Mouse (Mus musculus): ENCODE data around the gene 1700013G24Rik. TPM values are rescaled to one million over a fixed set of nuclear protein-coding genes. Genes with fewer than 3 reads are reported as not detected.
A peak's percentile ranks its signal among the peaks of the same experiment; 100 is the strongest.

Gene 1700013G24Rik
- polyA plus RNA-seq, 1 experiment from 2014 or later = not detected

DNA sequence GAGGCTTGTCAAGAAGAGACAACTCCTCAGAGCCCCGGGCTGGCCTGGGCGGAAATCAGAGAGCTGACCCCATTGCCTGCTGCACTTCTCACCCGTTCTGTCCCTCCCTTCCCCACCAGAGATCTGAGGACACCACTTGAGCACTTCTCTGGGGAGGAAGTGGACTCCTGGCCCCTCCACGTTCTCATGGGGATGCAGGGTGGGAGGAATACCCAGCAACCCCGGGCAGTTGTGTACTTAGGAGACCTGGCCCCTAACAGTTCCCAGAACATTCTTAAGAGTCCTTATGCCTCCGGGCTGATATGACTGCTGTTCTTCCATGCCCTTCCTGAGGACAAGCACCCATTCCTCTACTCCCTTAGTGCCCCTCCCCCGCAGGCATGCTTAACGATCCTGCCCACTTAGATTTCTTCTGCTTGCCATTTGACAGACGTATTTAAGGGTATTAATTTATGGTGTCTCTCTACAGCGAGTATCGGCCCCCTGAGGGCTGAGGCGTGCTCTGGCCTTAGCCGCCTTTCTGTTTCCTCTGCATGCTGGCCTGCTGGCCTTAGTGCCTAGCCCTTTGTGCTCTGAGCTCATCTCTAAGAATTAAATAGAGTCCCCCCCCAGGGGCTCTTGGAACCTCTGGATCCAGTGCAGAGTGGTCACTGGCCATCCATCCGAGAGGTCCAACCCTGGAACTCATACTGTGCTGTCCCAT is 32.3 kb downstream of the 1700013G24Rik start:
- 38% methylated on average over 14 of the region's 14 CpGs for WGBS
- peak overlapping the region; percentile 69 for H3K9ac ChIP-seq (ENCODE audit: low read length)
- no peaks in the 10 kb centered on the region for H3K36me3 ChIP-seq (ENCODE audit: control insufficient read depth, insufficient read depth)
- ATAC-seq (replicated peaks; ENCODE audit: extremely low read depth, insufficient read depth, low FRiP score) = no peak
- H3K4me3 ChIP-seq (ENCODE audit: low read length) = no peak overlapping the region
- H3K4me1 ChIP-seq (ENCODE audit: control insufficient read depth, insufficient read depth, low read length) = peaks cover 93% of the 10 kb centered on the region
- peak overlapping the region; percentile 49 for H3K4me2 ChIP-seq (ENCODE audit: low read depth, low read length)
- H3K27me3 ChIP-seq (ENCODE audit: control insufficient read depth, insufficient read depth, low read length) = no peaks in the 10 kb centered on the region
- no peaks in the 10 kb centered on the region for H3K9me3 ChIP-seq (replicated peaks; ENCODE audit: control insufficient read depth, low read length)
- peak overlapping the region; percentile 100 for H3K27ac ChIP-seq (ENCODE audit: low read length)

DNA sequence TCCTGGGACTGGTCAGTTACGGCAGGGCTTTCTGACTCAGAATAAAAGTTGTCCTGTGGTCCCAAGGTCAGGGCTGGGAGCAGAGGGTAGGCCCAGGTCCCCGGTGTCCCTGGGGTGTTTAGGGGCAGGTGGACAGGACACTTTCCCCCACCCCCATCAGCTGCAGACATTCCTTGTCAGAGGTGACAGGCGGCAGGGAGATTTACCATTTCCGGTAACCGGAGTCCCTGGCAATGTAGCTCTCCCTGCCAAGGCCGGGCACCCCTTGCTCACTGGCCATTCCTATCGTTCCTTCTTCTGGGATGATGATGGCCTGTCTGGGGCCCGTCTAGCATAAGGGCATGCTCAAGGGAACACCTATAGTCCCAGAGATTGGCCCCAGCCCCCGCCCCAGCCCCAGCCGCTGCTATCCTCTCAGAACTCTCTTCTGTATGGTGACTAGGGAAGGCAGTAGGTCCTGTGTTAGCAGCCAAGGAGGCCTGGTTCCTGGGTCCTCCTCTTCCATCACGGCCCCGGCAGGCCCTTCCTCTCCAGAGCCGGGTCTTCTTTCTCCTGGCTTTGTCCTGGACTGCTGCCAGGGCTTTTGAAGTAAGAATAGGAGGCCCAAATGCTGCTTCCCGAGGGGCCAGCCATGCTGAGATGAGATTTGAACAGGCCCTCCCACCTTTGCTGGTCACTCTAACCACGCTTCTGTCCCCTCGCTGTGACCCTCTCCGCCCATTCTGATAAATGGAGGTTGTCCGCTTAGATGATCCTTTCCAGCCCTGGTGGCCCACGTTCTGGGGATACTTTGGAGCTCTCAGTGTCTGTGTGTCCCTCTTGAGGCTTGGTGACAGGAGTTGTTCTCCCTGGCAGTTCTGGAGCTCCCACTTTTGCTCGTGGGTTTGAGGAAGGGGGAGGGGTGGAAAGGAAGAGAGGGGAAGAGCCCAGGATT is 33.3 kb downstream of the 1700013G24Rik start:
- Histone ChIP-seq H3K4me2 (ENCODE audit: low read depth, low read length) (peak overlapping the region; percentile 49), H3K36me3 (ENCODE audit: control insufficient read depth, insufficient read depth) (no peaks in the 10 kb centered on the region), H3K27ac (ENCODE audit: low read length) (peak overlapping the region; percentile 100), H3K4me1 (ENCODE audit: control insufficient read depth, insufficient read depth, low read length) (peaks cover 86% of the 10 kb centered on the region), H3K9me3 (replicated peaks; ENCODE audit: control insufficient read depth, low read length) (no peaks in the 10 kb centered on the region), H3K27me3 (ENCODE audit: control insufficient read depth, insufficient read depth, low read length) (no peaks in the 10 kb centered on the region), H3K4me3 (ENCODE audit: low read length) (no peak overlapping the region), H3K9ac (ENCODE audit: low read length) (peak overlapping the region; percentile 69)
- ATAC-seq (replicated peaks; ENCODE audit: extremely low read depth, insufficient read depth, low FRiP score) = no peak
- 15% methylated on average over 20 of the region's 20 CpGs for WGBS

DNA sequence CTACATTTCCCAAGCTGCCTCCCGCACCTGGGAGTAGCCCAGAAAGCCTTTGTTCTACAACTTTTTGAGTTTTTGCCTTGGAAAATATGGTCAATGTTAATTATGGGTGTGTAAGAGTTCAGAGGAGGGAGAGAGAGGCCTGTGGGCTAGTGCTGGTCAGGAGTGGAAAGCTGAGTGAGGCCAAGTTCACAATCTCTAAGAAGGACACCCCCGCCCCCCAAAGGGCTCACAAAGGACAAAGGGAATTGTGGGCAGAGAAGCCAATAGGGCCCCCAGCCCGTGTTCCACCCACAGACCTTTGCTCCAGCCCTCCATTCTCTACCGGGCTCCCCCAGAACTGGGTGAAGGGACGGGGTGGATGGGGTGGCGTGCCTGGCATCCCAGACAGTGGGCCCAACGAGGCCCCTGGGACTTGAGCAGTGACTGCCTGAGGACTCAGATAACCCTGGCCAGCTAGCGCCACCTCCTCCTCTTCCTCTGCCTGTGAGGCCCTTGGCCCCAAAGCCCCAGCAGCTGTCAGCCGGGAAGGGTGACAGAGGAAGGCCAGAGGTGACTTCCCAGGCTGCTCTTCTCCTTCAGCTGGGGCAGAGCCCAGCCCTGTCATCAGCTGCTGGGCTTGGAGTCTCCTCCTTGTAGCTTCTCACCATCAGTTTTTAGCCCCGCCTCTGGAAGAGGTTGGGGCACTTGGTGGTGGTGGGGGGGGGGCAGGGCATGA is 34.4 kb downstream of the 1700013G24Rik start:
- H3K9ac ChIP-seq (ENCODE audit: low read length) = peak overlapping the region; percentile 69
- peak; percentile 52 for ATAC-seq (replicated peaks; ENCODE audit: extremely low read depth, insufficient read depth, low FRiP score)
- H3K27me3 ChIP-seq (ENCODE audit: control insufficient read depth, insufficient read depth, low read length) = no peaks in the 10 kb centered on the region
- no peak overlapping the region for H3K4me3 ChIP-seq (ENCODE audit: low read length)
- H3K27ac ChIP-seq (ENCODE audit: low read length) = peak overlapping the region; percentile 100
- 15% methylated on average over 9 of the region's 10 CpGs for WGBS
- peaks cover 78% of the 10 kb centered on the region for H3K4me1 ChIP-seq (ENCODE audit: control insufficient read depth, insufficient read depth, low read length)
- no peaks in the 10 kb centered on the region for H3K36me3 ChIP-seq (ENCODE audit: control insufficient read depth, insufficient read depth)
- no peaks in the 10 kb centered on the region for H3K9me3 ChIP-seq (replicated peaks; ENCODE audit: control insufficient read depth, low read length)
- peak overlapping the region; percentile 49 for H3K4me2 ChIP-seq (ENCODE audit: low read depth, low read length)

DNA sequence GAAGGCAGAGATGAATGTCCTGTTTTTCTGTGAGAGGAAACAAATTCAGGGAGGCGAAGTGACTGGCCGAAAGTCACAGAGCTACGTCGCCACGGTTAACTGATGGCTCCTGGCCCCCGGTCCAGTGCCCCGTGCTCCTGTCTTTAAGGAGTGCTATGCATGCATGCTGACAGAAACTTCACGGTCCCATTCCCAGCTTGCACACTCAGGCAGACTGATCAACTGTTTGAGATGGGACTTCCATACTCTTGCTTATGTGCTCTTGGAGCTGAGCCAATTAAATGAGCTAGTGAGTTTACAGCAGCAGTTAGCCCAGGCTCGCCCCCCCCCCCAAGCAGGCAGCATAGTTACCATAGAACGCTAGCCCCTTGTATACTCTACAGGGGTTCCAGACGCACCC is 35.0 kb downstream of the 1700013G24Rik start:
- Histone ChIP-seq H3K9ac (ENCODE audit: low read length) (peak overlapping the region; percentile 69), H3K27ac (ENCODE audit: low read length) (peak overlapping the region; percentile 100), H3K4me2 (ENCODE audit: low read depth, low read length) (peak overlapping the region; percentile 49), H3K36me3 (ENCODE audit: control insufficient read depth, insufficient read depth) (no peaks in the 10 kb centered on the region), H3K27me3 (ENCODE audit: control insufficient read depth, insufficient read depth, low read length) (no peaks in the 10 kb centered on the region), H3K9me3 (replicated peaks; ENCODE audit: control insufficient read depth, low read length) (no peaks in the 10 kb centered on the region), H3K4me1 (ENCODE audit: control insufficient read depth, insufficient read depth, low read length) (peaks cover 79% of the 10 kb centered on the region), H3K4me3 (ENCODE audit: low read length) (no peak overlapping the region)
- no peak for ATAC-seq (replicated peaks; ENCODE audit: extremely low read depth, insufficient read depth, low FRiP score)
- 13% methylated on average over 11 of the region's 11 CpGs for WGBS

DNA sequence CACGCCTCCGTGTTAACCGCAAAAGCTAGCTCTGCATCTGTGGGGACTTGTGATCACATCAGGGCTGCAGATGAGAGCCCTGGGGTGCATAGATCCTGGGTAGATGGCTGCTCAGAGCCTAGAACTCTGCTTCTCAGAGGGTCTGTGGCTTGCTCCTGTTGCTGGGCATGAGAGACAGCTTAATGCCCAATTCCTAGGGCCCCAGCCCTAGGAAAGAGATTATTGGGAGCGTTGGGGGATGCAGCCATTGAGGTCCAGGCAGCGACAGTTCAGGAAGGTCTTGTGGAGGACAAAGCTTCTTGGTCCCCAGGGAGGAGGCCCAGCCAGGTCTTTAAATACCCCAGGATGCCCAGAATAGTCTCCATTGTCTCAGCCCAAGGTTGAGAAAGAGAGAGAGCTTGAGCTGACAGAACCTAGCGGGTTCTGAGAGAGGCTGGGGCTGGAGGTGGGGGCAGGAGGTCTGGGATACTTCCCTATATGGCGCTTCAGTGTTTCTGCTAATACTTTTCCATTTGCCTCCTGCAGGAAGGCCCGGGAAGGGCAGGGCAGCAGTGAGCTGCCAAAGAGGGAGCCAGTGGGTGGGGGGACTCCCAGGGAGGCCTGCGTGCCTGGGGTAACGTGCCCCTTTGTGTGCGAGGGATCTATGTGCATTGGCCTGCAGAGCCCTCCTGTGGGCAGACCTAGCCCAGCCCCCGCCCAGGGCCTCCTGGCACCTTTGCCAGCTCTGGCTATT is 35.7 kb downstream of the 1700013G24Rik start:
- H3K4me1 ChIP-seq (ENCODE audit: control insufficient read depth, insufficient read depth, low read length) = peaks cover 79% of the 10 kb centered on the region
- WGBS = 7% methylated on average over 12 of the region's 12 CpGs
- peak overlapping the region; percentile 100 for H3K27ac ChIP-seq (ENCODE audit: low read length)
- peak overlapping the region; percentile 49 for H3K4me2 ChIP-seq (ENCODE audit: low read depth, low read length)
- H3K9me3 ChIP-seq (replicated peaks; ENCODE audit: control insufficient read depth, low read length) = no peaks in the 10 kb centered on the region
- no peaks in the 10 kb centered on the region for H3K27me3 ChIP-seq (ENCODE audit: control insufficient read depth, insufficient read depth, low read length)
- peak overlapping the region; percentile 20; the same call in 1 of the 2 replicates for H3K4me3 ChIP-seq (ENCODE audit: low read length)
- H3K36me3 ChIP-seq (ENCODE audit: control insufficient read depth, insufficient read depth) = no peaks in the 10 kb centered on the region
- ATAC-seq (replicated peaks; ENCODE audit: extremely low read depth, insufficient read depth, low FRiP score) = peak; percentile 88
- peak overlapping the region; percentile 69 for H3K9ac ChIP-seq (ENCODE audit: low read length)

DNA sequence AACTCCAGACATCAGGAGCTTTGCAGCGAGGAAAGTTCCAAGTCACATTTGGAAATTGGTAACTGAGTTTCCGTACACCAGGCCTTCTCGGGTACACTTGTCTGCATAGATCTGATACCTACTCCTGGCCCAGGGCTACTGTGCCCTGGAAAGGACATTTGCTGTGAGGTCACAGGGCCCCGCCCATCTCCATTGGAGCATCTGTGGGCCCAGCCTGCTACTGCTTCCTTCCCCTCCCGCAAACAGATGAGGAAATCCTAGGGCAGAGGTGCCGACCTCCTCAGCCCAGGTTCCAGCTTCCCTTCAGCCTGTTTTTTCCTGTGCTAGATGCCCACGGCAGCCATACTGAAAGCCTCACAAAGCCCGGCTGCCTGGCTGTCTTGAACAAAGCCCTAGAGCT is 36.9 kb downstream of the 1700013G24Rik start:
- ATAC-seq (replicated peaks; ENCODE audit: extremely low read depth, insufficient read depth, low FRiP score) = no peak
- peak overlapping the region; percentile 100 for H3K27ac ChIP-seq (ENCODE audit: low read length)
- H3K9ac ChIP-seq (ENCODE audit: low read length) = peak overlapping the region; percentile 43
- peaks cover 76% of the 10 kb centered on the region for H3K4me1 ChIP-seq (ENCODE audit: control insufficient read depth, insufficient read depth, low read length)
- no peak overlapping the region for H3K4me3 ChIP-seq (ENCODE audit: low read length)
- no peaks in the 10 kb centered on the region for H3K9me3 ChIP-seq (replicated peaks; ENCODE audit: control insufficient read depth, low read length)
- 36% methylated on average over 8 of the region's 8 CpGs for WGBS
- H3K36me3 ChIP-seq (ENCODE audit: control insufficient read depth, insufficient read depth) = no peaks in the 10 kb centered on the region
- no peaks in the 10 kb centered on the region for H3K27me3 ChIP-seq (ENCODE audit: control insufficient read depth, insufficient read depth, low read length)
- peak overlapping the region; percentile 49 for H3K4me2 ChIP-seq (ENCODE audit: low read depth, low read length)

DNA sequence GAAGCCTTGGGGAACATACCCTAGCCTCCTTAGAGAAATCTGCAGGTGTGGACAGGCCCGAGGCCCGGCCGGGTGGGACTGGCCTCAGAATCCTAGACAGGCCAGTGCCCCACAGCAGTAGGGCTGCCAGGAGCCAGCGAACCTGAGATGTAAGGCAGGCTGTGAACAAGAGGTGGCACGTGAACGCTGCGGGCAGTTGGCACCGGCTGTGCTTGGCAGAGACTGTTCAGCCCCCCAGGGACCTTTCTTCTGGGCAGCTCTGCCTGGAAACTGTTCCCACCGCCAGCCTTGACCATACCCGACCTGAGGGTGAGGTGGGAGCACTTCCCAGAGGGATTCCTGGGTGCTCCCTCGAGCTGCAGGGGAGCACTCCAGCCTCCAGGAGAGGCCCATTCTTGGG is 39.5 kb downstream of the 1700013G24Rik start:
- Histone ChIP-seq H3K36me3 (ENCODE audit: control insufficient read depth, insufficient read depth) (no peaks in the 10 kb centered on the region), H3K27ac (ENCODE audit: low read length) (peak overlapping the region; percentile 93), H3K4me1 (ENCODE audit: control insufficient read depth, insufficient read depth, low read length) (peaks cover 67% of the 10 kb centered on the region), H3K27me3 (ENCODE audit: control insufficient read depth, insufficient read depth, low read length) (no peaks in the 10 kb centered on the region), H3K4me2 (ENCODE audit: low read depth, low read length) (no peak overlapping the region), H3K9ac (ENCODE audit: low read length) (0 out of 2 replicates have a peak overlapping the region, but pooled peaks have one; percentile 24), H3K9me3 (replicated peaks; ENCODE audit: control insufficient read depth, low read length) (no peaks in the 10 kb centered on the region), H3K4me3 (ENCODE audit: low read length) (no peak overlapping the region)
- 64% methylated on average over 11 of the region's 11 CpGs for WGBS
- ATAC-seq (replicated peaks; ENCODE audit: extremely low read depth, insufficient read depth, low FRiP score) = no peak

DNA sequence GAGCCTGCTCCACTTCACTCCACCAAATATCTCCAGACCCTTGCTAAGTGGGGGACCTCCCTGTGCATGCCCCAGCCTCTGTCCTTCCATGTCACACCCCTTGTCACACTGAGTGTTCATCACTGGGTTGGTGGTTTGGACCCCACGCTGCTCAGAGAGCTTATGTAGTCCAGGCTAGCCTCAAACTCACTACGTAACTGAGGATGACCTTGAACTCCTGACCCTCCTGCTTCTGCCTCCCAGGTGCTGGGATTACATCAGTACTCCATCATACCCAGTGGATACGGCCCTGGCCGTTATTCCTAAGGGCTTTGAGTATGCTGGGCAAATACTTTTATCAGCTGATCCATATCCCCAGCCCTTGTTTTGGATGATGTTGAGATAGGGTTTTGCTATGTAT is 40.1 kb downstream of the 1700013G24Rik start:
- peaks cover 67% of the 10 kb centered on the region for H3K4me1 ChIP-seq (ENCODE audit: control insufficient read depth, insufficient read depth, low read length)
- H3K9me3 ChIP-seq (replicated peaks; ENCODE audit: control insufficient read depth, low read length) = no peaks in the 10 kb centered on the region
- H3K4me3 ChIP-seq (ENCODE audit: low read length) = no peak overlapping the region
- H3K4me2 ChIP-seq (ENCODE audit: low read depth, low read length) = no peak overlapping the region
- peak overlapping the region; percentile 93 for H3K27ac ChIP-seq (ENCODE audit: low read length)
- no peaks in the 10 kb centered on the region for H3K36me3 ChIP-seq (ENCODE audit: control insufficient read depth, insufficient read depth)
- 0 out of 2 replicates have a peak overlapping the region, but pooled peaks have one; percentile 24 for H3K9ac ChIP-seq (ENCODE audit: low read length)
- H3K27me3 ChIP-seq (ENCODE audit: control insufficient read depth, insufficient read depth, low read length) = no peaks in the 10 kb centered on the region
- WGBS = 76% methylated on average over 4 of the region's 4 CpGs
- no peak for ATAC-seq (replicated peaks; ENCODE audit: extremely low read depth, insufficient read depth, low FRiP score)

Data from heart, embryonic 16.5 days (tissue).